Mouse (Mus musculus): Measurements from ENCODE around the gene Cmtm4. TPM values are rescaled to one million over a fixed set of nuclear protein-coding genes. Genes with fewer than 3 reads are reported as not detected.

Gene Cmtm4
- polyA plus RNA-seq, 1 experiment from 2014 or later, result 2.7 TPM

DNA sequence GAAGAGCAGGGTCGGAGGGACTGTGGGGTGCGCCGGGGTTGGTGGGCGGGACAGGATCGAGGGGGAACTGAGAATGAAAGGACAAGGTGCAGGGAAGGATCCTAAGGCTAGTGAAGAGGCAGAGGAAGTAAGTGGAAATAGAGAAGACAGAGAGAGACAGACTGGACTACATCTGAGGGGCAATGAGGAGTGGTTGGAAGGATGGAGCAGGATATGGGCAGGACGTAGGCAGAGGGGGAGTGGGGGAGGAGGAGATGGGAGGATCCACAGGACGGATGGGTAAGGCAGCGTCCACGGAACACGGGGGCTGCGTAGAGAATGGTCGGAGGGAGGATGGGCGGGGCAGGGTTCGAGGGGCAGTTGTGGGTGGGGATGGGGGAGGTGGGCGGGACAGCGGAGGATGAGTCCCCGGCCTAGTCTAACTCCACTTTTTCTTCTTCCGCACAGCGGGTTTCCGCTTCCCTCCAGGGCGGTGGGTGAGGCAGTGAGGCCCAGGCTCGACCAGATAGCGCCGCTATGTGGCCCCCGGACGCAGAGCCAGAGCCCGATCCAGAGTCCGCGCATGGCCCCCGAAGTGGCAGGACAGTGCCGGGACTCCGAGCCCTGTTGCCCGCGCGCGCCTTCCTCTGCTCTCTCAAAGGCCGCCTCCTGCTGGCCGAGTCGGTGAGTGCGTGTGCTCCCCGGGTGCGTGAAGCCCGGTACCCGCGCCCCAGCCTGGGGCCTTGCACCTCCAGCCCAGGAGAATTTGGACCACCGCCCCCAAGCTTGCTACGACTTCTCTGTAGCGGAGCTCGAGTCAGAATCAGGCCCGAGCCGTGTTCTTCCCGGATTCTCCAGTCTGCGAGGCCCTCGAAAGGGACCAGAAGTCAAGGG, 55.1 kb downstream of the Cmtm4 start:
- Histone ChIP-seq H3K4me3 (ENCODE audit: low read depth, low read length) (peak overlapping the region; percentile 56), H3K27ac (ENCODE audit: low read length) (peak overlapping the region; percentile 19; the same call in 1 of the 2 replicates), H3K36me3 (ENCODE audit: control insufficient read depth, insufficient read depth, low read length) (no peaks in the 10 kb centered on the region), H3K9me3 (replicated peaks; ENCODE audit: control insufficient read depth, low read length, poor library complexity, severe bottlenecking) (no peaks in the 10 kb centered on the region), H3K27me3 (ENCODE audit: control insufficient read depth, insufficient read depth, low read depth, low read length) (no peaks in the 10 kb centered on the region), H3K9ac (ENCODE audit: low read depth, low read length) (peak overlapping the region; percentile 73), H3K4me2 (ENCODE audit: low read length) (peak overlapping the region; percentile 86), H3K4me1 (ENCODE audit: control insufficient read depth, insufficient read depth, low read length) (peaks cover 8% of the 10 kb centered on the region)
- 0% methylated on average over 49 of the region's 54 CpGs for WGBS
- ATAC-seq, result peak; percentile 81

DNA sequence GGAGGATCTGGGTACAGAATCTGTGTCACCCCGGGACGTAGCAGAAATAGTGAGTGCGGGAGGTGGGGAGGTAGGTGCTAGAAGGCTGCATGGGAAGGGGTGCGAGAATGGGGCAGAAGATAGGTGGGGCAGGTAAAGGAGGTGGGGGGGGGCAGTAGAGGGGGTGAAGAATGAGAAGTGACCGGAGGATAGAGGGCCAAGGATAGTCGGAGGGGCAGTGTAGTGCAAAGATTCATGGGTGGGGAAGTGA, 55.7 kb downstream of the Cmtm4 start:
- Histone ChIP-seq H3K9ac (ENCODE audit: low read depth, low read length) (peak overlapping the region; percentile 73), H3K9me3 (replicated peaks; ENCODE audit: control insufficient read depth, low read length, poor library complexity, severe bottlenecking) (no peaks in the 10 kb centered on the region), H3K4me3 (ENCODE audit: low read depth, low read length) (peak overlapping the region; percentile 56), H3K27ac (ENCODE audit: low read length) (no peak overlapping the region), H3K27me3 (ENCODE audit: control insufficient read depth, insufficient read depth, low read depth, low read length) (no peaks in the 10 kb centered on the region), H3K4me1 (ENCODE audit: control insufficient read depth, insufficient read depth, low read length) (peaks cover 8% of the 10 kb centered on the region), H3K36me3 (ENCODE audit: control insufficient read depth, insufficient read depth, low read length) (no peaks in the 10 kb centered on the region), H3K4me2 (ENCODE audit: low read length) (peak overlapping the region; percentile 86)
- ATAC-seq, result peak; percentile 11; the same call in 1 of the 2 replicates
- WGBS, result under 1% methylated on average over 6 of the region's 6 CpGs

- peaks cover 8% of the 10 kb centered on the region for H3K4me1 ChIP-seq (ENCODE audit: control insufficient read depth, insufficient read depth, low read length)
- H3K9ac ChIP-seq (ENCODE audit: low read depth, low read length), result peak within 1 kb of the TSS; percentile 73
- peak within 1 kb of the TSS; percentile 86 for H3K4me2 ChIP-seq (ENCODE audit: low read length)
- H3K9me3 ChIP-seq (replicated peaks; ENCODE audit: control insufficient read depth, low read length, poor library complexity, severe bottlenecking), result no peaks in the 10 kb centered on the region
- peak within 1 kb of the TSS; percentile 56 for H3K4me3 ChIP-seq (ENCODE audit: low read depth, low read length)
- no peak; the same call in 1 of the 2 replicates for ATAC-seq
- 17% methylated on average over 16 of the region's 18 CpGs for WGBS
- no peak within 1 kb of the TSS for H3K27ac ChIP-seq (ENCODE audit: low read length)
- H3K27me3 ChIP-seq (ENCODE audit: control insufficient read depth, insufficient read depth, low read depth, low read length), result no peaks in the 10 kb centered on the region
- no peaks in the 10 kb centered on the region for H3K36me3 ChIP-seq (ENCODE audit: control insufficient read depth, insufficient read depth, low read length)
Measured at GRCm38 (mm10) chr8:104339229-104339982, 56.2 kb downstream of the Cmtm4 start, which contains the start of gene Cmtm3. Gene Cmtm3 (plus strand): TSS chr8:104339410.

DNA sequence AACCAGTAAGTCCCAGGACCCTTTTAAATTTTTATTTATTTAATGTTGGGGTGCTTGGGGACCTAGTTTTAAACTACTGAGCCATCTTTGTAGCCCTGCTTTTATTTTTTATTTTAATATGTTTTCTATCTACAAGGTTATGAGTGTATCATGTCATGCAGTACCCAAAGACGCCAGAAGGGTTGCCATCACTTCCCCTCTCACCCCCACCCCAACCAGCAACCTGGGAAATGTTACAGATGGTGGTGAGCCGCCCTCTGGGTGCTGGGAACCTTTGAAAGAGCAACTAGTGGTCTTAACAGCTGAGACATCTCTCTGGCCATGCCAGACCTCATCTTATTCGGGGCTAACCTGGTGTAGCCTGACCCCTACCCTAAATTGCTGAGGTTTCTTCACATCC, 57.7 kb downstream of the Cmtm4 start:
- Histone ChIP-seq H3K9ac (ENCODE audit: low read depth, low read length) (no peak overlapping the region), H3K4me3 (ENCODE audit: low read depth, low read length) (no peak overlapping the region), H3K36me3 (ENCODE audit: control insufficient read depth, insufficient read depth, low read length) (no peaks in the 10 kb centered on the region), H3K27ac (ENCODE audit: low read length) (no peak overlapping the region), H3K27me3 (ENCODE audit: control insufficient read depth, insufficient read depth, low read depth, low read length) (no peaks in the 10 kb centered on the region), H3K4me2 (ENCODE audit: low read length) (no peak overlapping the region), H3K9me3 (replicated peaks; ENCODE audit: control insufficient read depth, low read length, poor library complexity, severe bottlenecking) (no peaks in the 10 kb centered on the region), H3K4me1 (ENCODE audit: control insufficient read depth, insufficient read depth, low read length) (peaks cover 8% of the 10 kb centered on the region)
- ATAC-seq, result no peak
- WGBS, result 56% methylated on average over 3 of the region's 3 CpGs

GRCm38 (mm10) chr8:104336806-104337205, 58.8 kb downstream of the Cmtm4 start:
- WGBS, result 85% methylated on average over 1 of the region's 1 CpGs
- Histone ChIP-seq H3K9me3 (replicated peaks; ENCODE audit: control insufficient read depth, low read length, poor library complexity, severe bottlenecking) (no peaks in the 10 kb centered on the region), H3K9ac (ENCODE audit: low read depth, low read length) (no peak overlapping the region), H3K4me3 (ENCODE audit: low read depth, low read length) (no peak overlapping the region), H3K4me1 (ENCODE audit: control insufficient read depth, insufficient read depth, low read length) (peaks cover 8% of the 10 kb centered on the region), H3K27me3 (ENCODE audit: control insufficient read depth, insufficient read depth, low read depth, low read length) (no peaks in the 10 kb centered on the region), H3K36me3 (ENCODE audit: control insufficient read depth, insufficient read depth, low read length) (no peaks in the 10 kb centered on the region), H3K27ac (ENCODE audit: low read length) (no peak overlapping the region), H3K4me2 (ENCODE audit: low read length) (no peak overlapping the region)
- no peak for ATAC-seq

GRCm38 (mm10) chr8:104334196-104334595, 61.4 kb downstream of the Cmtm4 start:
- Histone ChIP-seq H3K4me2 (ENCODE audit: low read length) (no peak overlapping the region), H3K4me3 (ENCODE audit: low read depth, low read length) (no peak overlapping the region)
- 64% methylated on average over 1 of the region's 1 CpGs for WGBS

GRCm38 (mm10) chr8:104333786-104334185, 61.8 kb downstream of the Cmtm4 start:
- 82% methylated on average over 5 of the region's 5 CpGs for WGBS
- no peaks in the 10 kb centered on the region for H3K4me1 ChIP-seq (ENCODE audit: control insufficient read depth, insufficient read depth, low read length)
- ATAC-seq, result no peak
- H3K9me3 ChIP-seq (replicated peaks; ENCODE audit: control insufficient read depth, low read length, poor library complexity, severe bottlenecking), result no peaks in the 10 kb centered on the region
- no peaks in the 10 kb centered on the region for H3K27me3 ChIP-seq (ENCODE audit: control insufficient read depth, insufficient read depth, low read depth, low read length)
- H3K9ac ChIP-seq (ENCODE audit: low read depth, low read length), result no peak overlapping the region
- no peak overlapping the region for H3K4me3 ChIP-seq (ENCODE audit: low read depth, low read length)
- H3K4me2 ChIP-seq (ENCODE audit: low read length), result no peak overlapping the region
- H3K36me3 ChIP-seq (ENCODE audit: control insufficient read depth, insufficient read depth, low read length), result no peaks in the 10 kb centered on the region
- no peak overlapping the region for H3K27ac ChIP-seq (ENCODE audit: low read length)

More at GRCm38 (mm10) chr8:104334196-104334595, 61.4 kb downstream of the Cmtm4 start:
- Histone ChIP-seq H3K36me3 (ENCODE audit: control insufficient read depth, insufficient read depth, low read length) (no peaks in the 10 kb centered on the region), H3K4me1 (ENCODE audit: control insufficient read depth, insufficient read depth, low read length) (no peaks in the 10 kb centered on the region), H3K27me3 (ENCODE audit: control insufficient read depth, insufficient read depth, low read depth, low read length) (no peaks in the 10 kb centered on the region), H3K9ac (ENCODE audit: low read depth, low read length) (no peak overlapping the region), H3K9me3 (replicated peaks; ENCODE audit: control insufficient read depth, low read length, poor library complexity, severe bottlenecking) (no peaks in the 10 kb centered on the region), H3K27ac (ENCODE audit: low read length) (no peak overlapping the region)
- ATAC-seq, result no peak

GRCm38 (mm10) chr8:104332665-104333631, 62.7 kb downstream of the Cmtm4 start:
- H3K4me1 ChIP-seq (ENCODE audit: control insufficient read depth, insufficient read depth, low read length), result no peaks in the 10 kb centered on the region
- WGBS, result 83% methylated on average over 5 of the region's 5 CpGs
- no peak overlapping the region for H3K4me3 ChIP-seq (ENCODE audit: low read depth, low read length)
- H3K9me3 ChIP-seq (replicated peaks; ENCODE audit: control insufficient read depth, low read length, poor library complexity, severe bottlenecking), result no peaks in the 10 kb centered on the region
- H3K36me3 ChIP-seq (ENCODE audit: control insufficient read depth, insufficient read depth, low read length), result no peaks in the 10 kb centered on the region
- no peak overlapping the region for H3K9ac ChIP-seq (ENCODE audit: low read depth, low read length)
- ATAC-seq, result no peak
- no peak overlapping the region for H3K27ac ChIP-seq (ENCODE audit: low read length)
- H3K27me3 ChIP-seq (ENCODE audit: control insufficient read depth, insufficient read depth, low read depth, low read length), result no peaks in the 10 kb centered on the region
- H3K4me2 ChIP-seq (ENCODE audit: low read length), result no peak overlapping the region
